Mouse (Mus musculus) left cerebral cortex, postnatal 25 days (tissue): ENCODE measurements at regions not wholly inside any gene's neighbourhood (a gene's known extent, or its start where the extent isn't known, plus 50 kb on each side); places are given as distances from the start of the nearest gene placed in this dataset.
"Not testable (repeated sequence)": the region's sequence is repeated elsewhere in the genome, so short reads cannot be mapped to it uniquely, and the experiment has no call there.

Experiments used
- DNase-seq, 2 experiments: peaks; one replicate each; pipeline ENCODE4 v3.0.0; 2022; ENCODE audit warnings: low spot score in 2 of 2, mixed read lengths in 1 of 2
- intact Hi-C: fragments of 180-260 bp; cut with DNase I; formaldehyde crosslinking; loops from one replicate; pipeline ENCODE4 v1.15.1; 2025

- DNase-seq = no peak
- intact Hi-C loops = no loop called here
These were observed 1337.9 kb downstream of the Efnb2 start for GRCm38 (mm10) chr8:7323067-7323675.

GRCm38 (mm10) chr8:7322376-7323066 lies 1338.5 kb downstream of the Efnb2 start:
- intact Hi-C loops = no loop called here
- DNase-seq = no peak

GRCm38 (mm10) chr8:7316806-7317355 lies 1344.2 kb downstream of the Efnb2 start:
- intact Hi-C loops = no loop called here
- no peak for DNase-seq

GRCm38 (mm10) chr8:7309239-7309638 lies 1351.8 kb downstream of the Efnb2 start:
- no peak for DNase-seq
- intact Hi-C loops = loop anchor here (10.0 kb wide), 1 partner anchor 1346 kb away; no protein-coding TSS in a partner anchor

- intact Hi-C loops = no loop called here
- DNase-seq = no peak
These were observed 1371.7 kb downstream of the Efnb2 start for GRCm38 (mm10) chr8:7289361-7289760.

GRCm38 (mm10) chr8:7286581-7286980 lies 1374.5 kb downstream of the Efnb2 start:
- intact Hi-C loops = no loop called here
- no peak for DNase-seq

- intact Hi-C loops = no loop called here
- no peak for DNase-seq
These were observed 1393.6 kb downstream of the Efnb2 start for GRCm38 (mm10) chr8:7267406-7267805.

- DNase-seq, intact Hi-C loops: not testable (repeated sequence)
These were observed 1406.7 kb downstream of the Efnb2 start for GRCm38 (mm10) chr8:7254336-7254735.

- DNase-seq = peak in 1 of 2 experiments; percentile 48
- intact Hi-C loops = no loop called here
These were observed 1420.7 kb downstream of the Efnb2 start for GRCm38 (mm10) chr8:7240321-7240720.

- intact Hi-C loops = no loop called here
- DNase-seq = no peak
These were observed 1427.0 kb downstream of the Efnb2 start for GRCm38 (mm10) chr8:7234006-7234405.

GRCm38 (mm10) chr8:7219300-7219699 lies 1441.7 kb downstream of the Efnb2 start:
- no peak for DNase-seq
- intact Hi-C loops = no loop called here

GRCm38 (mm10) chr8:7207178-7207577 lies 1453.9 kb downstream of the Efnb2 start:
- intact Hi-C loops = no loop called here

GRCm38 (mm10) chr8:7206596-7206995 lies 1454.4 kb downstream of the Efnb2 start:
- DNase-seq = peak; percentile 12 to 75
- intact Hi-C loops = no loop called here

More at GRCm38 (mm10) chr8:7207178-7207577, 1453.9 kb downstream of the Efnb2 start:
- DNase-seq = peak in 1 of 2 experiments; percentile 33

GRCm38 (mm10) chr8:7205086-7205485 lies 1456.0 kb downstream of the Efnb2 start:
- intact Hi-C loops = no loop called here
- no peak for DNase-seq

GRCm38 (mm10) chr8:7190726-7191125 lies 1470.3 kb downstream of the Efnb2 start:
- intact Hi-C loops = no loop called here
- no peak for DNase-seq

- intact Hi-C loops = no loop called here
- no peak for DNase-seq
These were observed 1497.7 kb downstream of the Efnb2 start for GRCm38 (mm10) chr8:7163361-7163760.

- peak in 1 of 2 experiments; percentile 3 for DNase-seq
- intact Hi-C loops = no loop called here
These were observed 1529.3 kb downstream of the Efnb2 start for GRCm38 (mm10) chr8:7131746-7132145.

- DNase-seq = no peak
- intact Hi-C loops = no loop called here
These were observed 1552.2 kb downstream of the Efnb2 start for GRCm38 (mm10) chr8:7108849-7109248.

- peak in 1 of 2 experiments; percentile 28 for DNase-seq
- intact Hi-C loops = no loop called here
These were observed 1563.5 kb downstream of the Efnb2 start for GRCm38 (mm10) chr8:7097577-7097976.

- intact Hi-C loops = no loop called here
- DNase-seq = no peak
These were observed 1568.2 kb downstream of the Efnb2 start for GRCm38 (mm10) chr8:7092831-7093230.

GRCm38 (mm10) chr8:7088123-7088522 lies 1572.9 kb downstream of the Efnb2 start:
- intact Hi-C loops = no loop called here
- DNase-seq = no peak
